Mouse (Mus musculus) neural tube, embryonic 14.5 days (tissue): ENCODE results near the gene Lsm10. TPM values are rescaled to one million over a fixed set of nuclear protein-coding genes. Genes with fewer than 3 reads are reported as not detected.

Experiments used
- ATAC-seq: fragments of 200-750 bp; cut with Nextera tagmentation; 2 replicates; pipeline ENCODE4 v1.8.0; 2017; ENCODE audit warnings: low read depth, mild to moderate bottlenecking, moderate TSS enrichment, moderate library complexity
- H3K27ac ChIP-seq: fragments of 300-500 bp; sonication (generic); 2 replicates; pipeline ENCODE4 v1.5.1; 2014; ENCODE audit warnings: low read depth, mild to moderate bottlenecking, control low read depth, low read length, moderate library complexity, mixed read lengths
- H3K27me3 ChIP-seq: fragments of 300-500 bp; sonication (generic); 2 replicates; pipeline ENCODE4 v1.6.1; 2014; ENCODE audit warnings: low read length; ENCODE audit not compliant: control insufficient read depth, insufficient read depth
- H3K36me3 ChIP-seq: fragments of 300-500 bp; sonication (generic); 2 replicates; pipeline ENCODE4 v1.6.1; 2014; ENCODE audit warnings: low read length, mixed read lengths; ENCODE audit not compliant: control insufficient read depth, insufficient read depth
- H3K4me1 ChIP-seq: fragments of 300-500 bp; sonication (generic); 2 replicates; pipeline ENCODE4 v1.6.1; 2014; ENCODE audit warnings: low read length; ENCODE audit not compliant: control insufficient read depth, insufficient read depth
- H3K4me2 ChIP-seq: fragments of 300-500 bp; sonication (generic); 2 replicates; pipeline ENCODE4 v1.6.1; 2014; ENCODE audit warnings: mild to moderate bottlenecking, low read depth, low read length, control low read depth
- H3K4me3 ChIP-seq: fragments of 300-500 bp; sonication (generic); 2 replicates; pipeline ENCODE4 v1.5.1; 2014; ENCODE audit warnings: low read depth, low read length, control low read depth, mixed read lengths
- H3K9ac ChIP-seq: fragments of 300-500 bp; sonication (generic); replicated peaks from 2 replicates; pipeline ENCODE4 v1.6.1; 2014; ENCODE audit warnings: low read depth, mild to moderate bottlenecking, control low read depth, low read length, mixed read lengths
- H3K9me3 ChIP-seq: fragments of 300-500 bp; sonication (generic); 2 replicates; pipeline ENCODE4 v1.6.1; 2016; ENCODE audit warnings: low read length; ENCODE audit not compliant: control insufficient read depth
- WGBS: fragments of 180-500 bp; shearing (Covaris S2); extraction: QIAGEN DNeasy Blood & Tissue Kit; methylation state at CpG from one replicate; pipeline ENCODE4 v1.1.7; 2014; 5-methylcytosine and 5-hydroxymethylcytosine counted together
- polyA plus RNA-seq: library from polyadenylated mRNA; unstranded; fragments of >200 nt; fragmentation: Nextera tagmentation; extraction: Ambion mirVana; gene quantifications from 2 replicates; pipeline ENCODE4 v1.2.1, GENCODE M21; 2014

The Lsm10 gene
- polyA plus RNA-seq, 1 experiment from 2014 or later, result 48.3 TPM

DNA sequence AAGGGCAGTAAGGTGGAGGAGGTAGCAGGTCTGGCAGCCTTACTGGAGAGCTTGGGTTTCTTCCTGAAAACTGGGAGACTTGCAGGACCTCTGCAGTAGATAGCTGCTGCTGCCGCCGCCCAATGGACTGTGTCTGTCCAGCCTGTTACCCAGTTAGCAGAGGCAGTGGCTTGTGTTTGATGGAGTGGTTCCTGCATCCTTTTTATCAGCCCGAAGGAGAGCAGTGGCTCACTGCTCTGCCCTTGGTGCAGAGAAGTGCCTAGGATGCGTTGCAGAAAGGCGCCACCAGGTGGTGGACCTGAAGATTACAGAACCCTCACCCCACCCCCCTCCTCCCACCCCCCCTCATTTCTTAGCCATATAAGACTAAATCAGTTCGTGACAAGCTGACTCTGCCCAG, 17.5 kb downstream of the Lsm10 start:
- 21% methylated on average over 6 of the region's 6 CpGs for WGBS
- H3K27me3 ChIP-seq, result no peaks in the 10 kb centered on the region
- H3K4me3 ChIP-seq, result no peak overlapping the region
- H3K9me3 ChIP-seq, result no peaks in the 10 kb centered on the region
- ATAC-seq, result no peak
- no peak overlapping the region for H3K9ac ChIP-seq
- H3K27ac ChIP-seq, result no peak overlapping the region
- H3K4me1 ChIP-seq, result peaks cover 25% of the 10 kb centered on the region
- no peak overlapping the region for H3K4me2 ChIP-seq
- H3K36me3 ChIP-seq, result no peaks in the 10 kb centered on the region

DNA sequence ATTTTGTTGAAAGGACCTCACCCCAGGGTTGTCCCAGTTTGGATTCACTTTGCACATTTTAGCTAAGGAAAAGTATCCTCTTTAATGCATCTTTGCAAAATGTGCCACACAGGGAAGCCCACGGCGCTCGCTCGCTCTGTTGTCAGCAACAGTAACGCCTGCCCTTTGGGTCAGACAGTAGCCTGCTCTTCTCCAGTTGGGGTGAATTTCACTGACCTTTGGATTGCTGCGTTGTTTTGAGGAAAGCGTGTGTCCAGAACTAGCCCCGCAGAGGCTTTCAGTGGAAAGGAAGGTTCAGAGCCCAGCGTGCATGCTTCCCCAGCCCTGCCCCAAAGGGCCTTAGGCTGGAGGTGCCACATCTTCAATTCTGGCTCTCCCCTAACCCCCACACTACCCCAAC, 19.0 kb downstream of the Lsm10 start:
- Histone ChIP-seq H3K36me3 (no peaks in the 10 kb centered on the region), H3K27ac (no peak overlapping the region), H3K9ac (no peak overlapping the region), H3K9me3 (no peaks in the 10 kb centered on the region), H3K4me2 (no peak overlapping the region), H3K4me3 (no peak overlapping the region), H3K4me1 (peaks cover 15% of the 10 kb centered on the region), H3K27me3 (no peaks in the 10 kb centered on the region)
- no peak for ATAC-seq
- WGBS, result 90% methylated on average over 9 of the region's 9 CpGs

DNA sequence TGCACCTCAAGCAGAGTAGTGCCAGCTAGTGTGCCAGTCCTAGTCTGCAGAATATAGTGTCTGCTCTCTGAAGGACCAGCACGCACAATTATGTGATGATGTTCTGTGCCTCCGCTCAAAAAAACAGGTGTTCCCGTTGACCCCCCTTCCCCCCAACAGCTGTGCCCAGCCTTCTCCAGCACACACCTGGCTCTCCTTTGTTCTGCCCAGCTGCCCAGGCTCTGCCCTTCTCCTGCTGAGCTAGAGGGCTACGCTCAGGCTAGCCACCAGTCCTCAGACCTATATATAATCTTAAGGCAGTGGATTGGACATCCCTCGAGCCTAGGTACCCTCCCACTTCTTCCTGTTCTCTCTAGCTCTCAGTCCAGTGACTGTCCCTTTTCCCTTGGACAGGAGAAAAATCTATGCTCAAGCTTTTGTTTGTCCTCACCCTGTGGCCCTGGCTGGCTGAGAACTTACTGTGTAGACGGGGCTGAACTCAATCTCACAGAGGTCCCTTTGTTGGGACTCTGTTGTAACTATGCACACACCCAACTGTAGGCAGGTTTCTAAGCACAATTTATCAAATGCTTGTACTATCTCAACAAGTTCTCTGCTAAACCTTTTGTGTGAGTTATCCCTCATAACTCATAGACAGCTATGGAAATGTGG, 19.6 kb downstream of the Lsm10 start:
- Histone ChIP-seq H3K4me1 (peaks cover 9% of the 10 kb centered on the region), H3K9ac (no peak overlapping the region), H3K4me2 (no peak overlapping the region), H3K9me3 (no peaks in the 10 kb centered on the region), H3K36me3 (no peaks in the 10 kb centered on the region), H3K4me3 (no peak overlapping the region), H3K27me3 (no peaks in the 10 kb centered on the region), H3K27ac (no peak overlapping the region)
- no peak for ATAC-seq
- WGBS, result 68% methylated on average over 6 of the region's 6 CpGs

DNA sequence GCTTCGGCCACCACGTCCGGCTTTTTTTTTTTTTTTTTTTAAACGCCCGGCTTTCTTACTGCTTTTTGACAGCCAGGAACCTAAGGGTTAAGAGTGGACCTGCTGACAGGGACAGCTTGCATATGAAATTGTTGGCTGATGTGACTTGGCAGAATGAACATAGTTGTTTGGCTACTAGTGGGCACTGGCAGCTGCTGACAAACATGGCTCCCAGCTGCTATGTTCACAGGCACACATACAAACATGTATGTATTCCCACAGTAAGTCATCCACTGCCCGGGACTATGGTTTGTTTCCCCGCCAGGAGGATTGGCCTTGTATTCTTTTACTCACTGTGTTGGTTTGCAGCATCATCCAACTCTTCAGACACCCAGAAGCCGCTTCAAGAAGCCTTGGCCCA, 20.7 kb downstream of the Lsm10 start:
- Histone ChIP-seq H3K27ac (no peak overlapping the region; the same call in 1 of the 2 replicates), H3K4me1 (peaks cover 6% of the 10 kb centered on the region; the same call in 1 of the 2 replicates), H3K36me3 (no peaks in the 10 kb centered on the region), H3K4me2 (no peak overlapping the region), H3K27me3 (no peaks in the 10 kb centered on the region), H3K4me3 (no peak overlapping the region), H3K9me3 (0 out of 2 replicates have a peak, but pooled peaks cover 4% of the 10 kb centered on the region), H3K9ac (no peak overlapping the region)
- no peak for ATAC-seq
- 91% methylated on average over 8 of the region's 8 CpGs for WGBS

DNA sequence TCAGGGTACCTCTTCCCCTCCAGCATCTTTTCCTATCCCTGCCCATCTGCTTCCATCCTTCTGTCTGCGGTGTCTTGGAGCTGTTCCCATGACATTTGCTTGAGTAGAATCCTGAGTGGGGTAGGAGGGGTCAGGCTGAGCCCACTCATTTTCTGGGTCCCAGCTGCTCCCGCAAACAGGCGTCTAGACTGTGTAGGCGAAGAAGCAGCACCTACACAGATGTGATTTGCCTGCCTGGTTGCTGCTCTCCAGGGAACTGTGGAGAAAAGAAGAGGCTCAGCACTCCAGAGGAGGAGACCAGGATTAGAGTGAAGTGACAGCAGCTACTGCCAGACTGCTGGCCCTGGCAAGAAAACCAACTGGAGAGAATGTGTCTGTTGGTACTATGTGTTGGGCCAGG, 22.2 kb downstream of the Lsm10 start:
- no peak overlapping the region for H3K9ac ChIP-seq
- H3K4me2 ChIP-seq, result no peak overlapping the region
- no peaks in the 10 kb centered on the region for H3K27me3 ChIP-seq
- WGBS, result 57% methylated on average over 4 of the region's 4 CpGs
- no peak overlapping the region for H3K27ac ChIP-seq
- H3K36me3 ChIP-seq, result no peaks in the 10 kb centered on the region
- ATAC-seq, result no peak
- H3K4me1 ChIP-seq, result peaks cover 4% of the 10 kb centered on the region; the same call in 1 of the 2 replicates
- no peak overlapping the region for H3K4me3 ChIP-seq
- 0 out of 2 replicates have a peak, but pooled peaks cover 4% of the 10 kb centered on the region for H3K9me3 ChIP-seq

DNA sequence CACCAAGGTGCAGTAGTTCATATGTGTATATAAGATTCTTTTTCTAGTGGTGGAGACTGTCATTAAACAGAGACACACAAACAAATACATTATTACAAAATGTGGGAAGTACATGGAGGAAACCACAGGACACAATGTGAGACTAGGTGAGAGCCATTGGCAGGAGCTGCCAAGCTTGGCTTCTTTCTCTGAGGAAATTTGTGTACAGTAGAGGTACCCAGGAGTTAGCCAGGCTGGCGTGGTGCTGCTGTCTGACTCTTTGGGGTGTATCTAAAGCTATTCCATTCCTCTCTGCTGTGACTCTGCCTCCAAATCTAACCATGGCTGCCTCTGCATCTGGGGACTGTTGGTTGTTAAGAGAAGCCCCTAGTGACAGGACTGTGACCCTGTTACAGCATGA, 22.6 kb downstream of the Lsm10 start:
- 0 out of 2 replicates have a peak, but pooled peaks cover 4% of the 10 kb centered on the region for H3K9me3 ChIP-seq
- 84% methylated on average over 1 of the region's 1 CpGs for WGBS
- H3K36me3 ChIP-seq, result no peaks in the 10 kb centered on the region
- H3K4me2 ChIP-seq, result no peak overlapping the region
- peaks cover 1% of the 10 kb centered on the region; the same call in 1 of the 2 replicates for H3K4me1 ChIP-seq
- no peak overlapping the region for H3K9ac ChIP-seq
- no peak for ATAC-seq
- H3K27ac ChIP-seq, result no peak overlapping the region
- no peak overlapping the region for H3K4me3 ChIP-seq
- no peaks in the 10 kb centered on the region for H3K27me3 ChIP-seq

DNA sequence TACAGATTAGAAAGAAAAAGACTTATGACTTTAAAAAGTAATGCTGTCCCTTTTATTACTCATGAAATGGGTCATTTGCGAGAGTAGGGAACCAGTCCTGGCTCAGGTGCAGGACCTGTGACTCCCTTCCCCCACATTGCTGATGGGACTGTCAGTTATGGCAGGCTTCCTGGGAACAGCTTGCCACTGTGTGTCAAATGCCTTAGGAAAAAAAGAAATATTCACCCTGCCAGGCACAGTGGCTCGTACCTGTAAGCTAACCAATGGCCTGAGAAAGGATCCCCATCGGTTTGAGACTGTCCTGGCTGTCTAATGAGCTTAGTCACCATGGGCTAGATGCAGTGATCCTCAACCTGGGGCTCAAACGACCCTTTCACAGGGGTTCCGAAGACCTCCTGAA, 23.6 kb downstream of the Lsm10 start:
- WGBS, result 84% methylated on average over 5 of the region's 5 CpGs
- Histone ChIP-seq H3K4me3 (no peak overlapping the region), H3K9ac (no peak overlapping the region), H3K9me3 (0 out of 2 replicates have a peak, but pooled peaks cover 4% of the 10 kb centered on the region), H3K27me3 (no peaks in the 10 kb centered on the region), H3K36me3 (peaks cover 1% of the 10 kb centered on the region), H3K27ac (no peak overlapping the region), H3K4me2 (no peak overlapping the region), H3K4me1 (no peaks in the 10 kb centered on the region)
- no peak for ATAC-seq

DNA sequence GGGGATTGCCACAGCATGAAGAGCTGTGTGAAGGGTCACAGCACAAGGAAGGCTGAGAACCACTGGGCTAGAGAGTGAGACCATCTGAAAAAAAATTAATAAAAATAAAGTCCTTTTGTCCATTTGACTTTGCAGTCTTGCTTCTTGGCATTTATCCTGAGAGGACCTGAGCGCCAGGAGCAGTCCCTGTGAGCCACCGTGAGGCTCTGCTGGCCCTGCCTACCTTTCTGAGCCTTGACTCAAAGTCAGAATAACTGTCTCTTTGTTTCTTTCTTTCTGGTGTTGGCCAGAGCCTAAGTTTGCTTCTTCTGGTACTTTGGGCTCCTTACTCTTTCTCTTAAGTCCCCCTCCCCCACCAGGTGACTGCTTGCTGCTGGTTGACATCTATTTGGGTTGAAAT, 24.1 kb downstream of the Lsm10 start:
- Histone ChIP-seq H3K4me3 (no peak overlapping the region), H3K27ac (no peak overlapping the region), H3K9me3 (0 out of 2 replicates have a peak, but pooled peaks cover 4% of the 10 kb centered on the region), H3K4me1 (no peaks in the 10 kb centered on the region), H3K9ac (no peak overlapping the region), H3K4me2 (no peak overlapping the region), H3K36me3 (peaks cover 3% of the 10 kb centered on the region), H3K27me3 (no peaks in the 10 kb centered on the region)
- 96% methylated on average over 2 of the region's 2 CpGs for WGBS
- no peak for ATAC-seq

DNA sequence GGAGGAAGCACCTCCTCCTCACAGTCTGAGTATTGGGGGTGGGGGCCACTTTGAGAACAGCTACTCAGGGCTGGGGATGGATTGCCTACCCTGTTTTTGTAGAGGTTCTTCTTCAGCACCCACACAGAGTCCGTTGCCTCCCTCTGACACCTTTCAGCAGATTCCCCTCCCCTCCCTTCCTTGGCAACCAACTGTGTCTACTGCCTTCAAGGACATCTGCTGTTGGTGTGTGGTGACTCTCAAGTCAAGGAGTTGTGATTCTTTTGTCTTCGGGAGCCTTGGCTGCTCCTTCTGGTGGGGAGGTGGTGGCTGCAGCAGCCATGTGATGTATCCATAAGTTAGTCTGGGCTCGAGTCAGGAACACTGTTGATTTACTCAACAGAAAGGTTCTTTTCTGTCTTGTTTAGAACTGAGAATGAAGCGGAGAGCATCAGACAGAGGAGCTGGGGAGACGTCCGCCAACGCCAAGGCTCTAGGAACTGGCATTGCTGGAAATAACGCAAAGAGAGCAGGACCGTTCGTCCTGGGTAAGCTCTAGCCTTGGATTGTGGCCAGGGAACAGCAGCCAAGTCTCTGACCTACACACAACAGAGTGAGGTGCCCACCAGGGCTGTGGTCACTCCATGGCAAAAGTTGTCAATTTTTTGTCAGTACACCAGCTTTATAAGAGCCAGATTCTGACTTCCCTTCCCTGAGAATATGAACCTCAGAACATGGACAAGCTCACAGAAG, 27.1 kb downstream of the Lsm10 start:
- 0 out of 2 replicates have a peak, but pooled peaks cover 4% of the 10 kb centered on the region for H3K9me3 ChIP-seq
- peaks cover 21% of the 10 kb centered on the region for H3K36me3 ChIP-seq
- H3K27ac ChIP-seq, result no peak overlapping the region
- 86% methylated on average over 10 of the region's 10 CpGs for WGBS
- no peak for ATAC-seq
- no peak overlapping the region for H3K4me3 ChIP-seq
- no peaks in the 10 kb centered on the region for H3K4me1 ChIP-seq
- H3K9ac ChIP-seq, result no peak overlapping the region
- no peaks in the 10 kb centered on the region for H3K27me3 ChIP-seq
- H3K4me2 ChIP-seq, result no peak overlapping the region
